Mouse (Mus musculus) cortical plate, adult 2 months (tissue): Measurements from ENCODE around the gene Gm29427.

Experiments
- CTCF ChIP-seq: fragments of 200-500 bp; IDR thresholded peaks from 2 replicates; pipeline ENCODE4 v1.5.1; 2011; ENCODE audit warnings: mild to moderate bottlenecking, control low read depth, low read length; ENCODE audit not compliant: insufficient read depth; ENCODE audit errors: extremely low read depth
- POLR2A ChIP-seq: fragments of 200-500 bp; IDR thresholded peaks from 2 replicates; pipeline ENCODE4 v1.6.1; 2011; ENCODE audit warnings: mild to moderate bottlenecking, low read length, control low read depth; ENCODE audit not compliant: insufficient read depth; ENCODE audit errors: extremely low read depth

- no peak for TF ChIP-seq POLR2A
- no peak for TF ChIP-seq CTCF
These were observed 5.1 kb downstream of the Gm29427 start for GRCm38 (mm10) chr1:130710283-130711080.
